Mouse (Mus musculus) spleen, adult 2 months (tissue): ENCODE results near the gene Il23a.

Source experiments
- CTCF ChIP-seq: fragments of 200-500 bp; IDR thresholded peaks from 2 replicates; pipeline ENCODE4 v1.5.1; 2011; ENCODE audit warnings: mild to moderate bottlenecking, inconsistent platforms; ENCODE audit not compliant: insufficient read depth, insufficient read length, insufficient replicate concordance; ENCODE audit errors: extremely low read depth
- POLR2A ChIP-seq: fragments of 200-500 bp; IDR thresholded peaks from 2 replicates; pipeline ENCODE4 v1.6.1; 2011; ENCODE audit warnings: low read depth, low read length, inconsistent platforms

GRCm38 (mm10) chr10:128343436-128343835 is 44.9 kb upstream of the Il23a start:
- TF ChIP-seq CTCF (no peak), POLR2A (no peak)
